Mouse (Mus musculus) G1E (cell line): ENCODE results near the gene Sik3.

Experiments
- CTCF ChIP-seq: IDR thresholded peaks from 2 replicates; pipeline ENCODE4 v1.5.1; 2012; ENCODE audit warnings: low read depth, low read length, inconsistent platforms, mixed read lengths
- GATA1 ChIP-seq: IDR thresholded peaks from 2 replicates; pipeline ENCODE4 v1.6.1; 2012; ENCODE audit warnings: borderline replicate concordance, low read length, inconsistent platforms, mixed read lengths
- GATA2 ChIP-seq: IDR thresholded peaks from 2 replicates; pipeline ENCODE4 v1.6.1; 2012; ENCODE audit warnings: low read depth, low read length, inconsistent platforms, borderline replicate concordance
- POLR2AphosphoS5 ChIP-seq: IDR thresholded peaks from 2 replicates; pipeline ENCODE4 v1.6.1; 2012; ENCODE audit warnings: low read depth, low read length, inconsistent platforms; ENCODE audit not compliant: insufficient replicate concordance
- TAL1 ChIP-seq: conservative IDR thresholded peaks from 2 replicates; pipeline ENCODE4 v1.6.1; 2012; ENCODE audit warnings: low read depth, low read length, inconsistent platforms, mixed read lengths

DNA sequence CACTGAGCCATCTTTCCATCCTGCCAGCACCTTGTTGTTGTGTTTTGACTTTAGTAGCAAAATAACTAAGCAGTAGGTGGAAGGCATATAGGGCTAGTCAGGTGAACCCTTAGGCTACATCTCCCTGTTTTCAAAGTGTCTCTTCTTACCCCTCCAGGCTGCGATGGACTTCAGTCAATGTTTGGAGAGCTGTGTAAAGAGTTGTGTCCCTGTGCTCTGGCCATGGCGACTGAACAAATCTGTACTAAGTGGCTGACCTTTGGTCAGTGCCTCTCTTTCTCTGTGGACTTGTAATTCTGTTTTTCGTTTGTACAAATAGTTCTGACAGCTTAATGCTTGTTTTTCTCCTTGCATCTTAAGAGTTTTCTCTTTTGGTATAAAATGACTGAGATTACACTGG is 74.2 kb downstream of the Sik3 start:
- TF ChIP-seq CTCF = no peak
- no peak for TF ChIP-seq POLR2AphosphoS5
- no peak for TF ChIP-seq GATA1
- no peak for TF ChIP-seq GATA2
- TF ChIP-seq TAL1 = no peak
